Mouse (Mus musculus) monocyte, adult 5-6 weeks (primary cell): ENCODE results near the gene Zbtb46. TPM values are rescaled to one million over a fixed set of nuclear protein-coding genes. Genes with fewer than 3 reads are reported as not detected.

ENCODE experiments used
- ATAC-seq: fragments of 153-309, 156-312 bp; replicated peaks from 2 replicates; pipeline ENCODE4 v1.8.0; 2017; ENCODE audit warnings: mild to moderate bottlenecking; ENCODE audit not compliant: low TSS enrichment, insufficient number of reproducible peaks, severe bottlenecking, poor library complexity, low FRiP score
- total RNA-seq: library from RNA; stranded (forward); fragments of 200-1000, 200-491, 200-594 nt; gene quantifications from 3 replicates; pipeline ENCODE4 v1.2.3, GENCODE M21; 2017

Zbtb46 gene
- total RNA-seq, 1 experiment from 2014 or later, result 4.3 TPM

DNA sequence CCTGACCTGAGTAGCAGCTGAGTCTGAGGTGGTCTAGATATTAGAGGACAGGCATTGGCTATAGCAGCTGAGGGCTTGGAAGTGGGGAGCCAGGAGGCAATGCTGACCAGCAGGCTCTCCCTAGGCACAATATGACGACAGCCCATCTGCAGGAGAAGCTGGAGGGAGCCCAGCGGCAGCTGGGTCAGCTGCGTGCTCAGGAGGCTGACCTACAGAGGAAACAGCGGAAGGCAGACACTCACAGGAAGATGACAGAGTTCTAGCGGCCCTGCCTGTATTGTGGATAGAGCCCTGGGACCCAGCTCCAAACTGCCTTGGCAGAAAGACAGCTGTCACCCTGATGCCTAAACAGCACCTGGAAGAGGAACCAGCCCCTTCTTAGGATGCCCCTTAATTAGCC lies 79.0 kb downstream of the Zbtb46 start:
- no peak for ATAC-seq

DNA sequence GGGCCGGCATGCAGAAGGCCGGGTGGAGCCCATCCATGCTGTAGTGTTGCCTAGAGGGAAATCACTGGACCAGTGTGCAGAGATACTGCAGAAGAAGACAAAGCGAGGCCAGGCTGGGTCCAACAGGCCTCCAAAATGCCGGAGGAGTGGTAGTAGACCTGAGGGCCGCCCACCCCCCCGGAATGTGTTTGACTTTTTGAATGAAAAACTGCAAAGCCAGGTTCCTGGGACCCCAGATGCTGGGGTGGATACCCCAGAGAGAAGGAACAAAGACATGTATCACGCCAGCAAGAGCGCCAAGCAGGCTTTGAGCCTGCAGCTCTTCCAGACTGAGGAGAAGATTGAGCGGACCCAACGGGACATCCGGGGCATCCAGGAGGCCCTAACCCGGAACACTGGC lies 79.4 kb downstream of the Zbtb46 start, which contains the start of gene Lime1:
TSS of gene Lime1 (plus strand) at position 301 of the 400 bp plus-strand sequence.
- ATAC-seq, result no peak

DNA sequence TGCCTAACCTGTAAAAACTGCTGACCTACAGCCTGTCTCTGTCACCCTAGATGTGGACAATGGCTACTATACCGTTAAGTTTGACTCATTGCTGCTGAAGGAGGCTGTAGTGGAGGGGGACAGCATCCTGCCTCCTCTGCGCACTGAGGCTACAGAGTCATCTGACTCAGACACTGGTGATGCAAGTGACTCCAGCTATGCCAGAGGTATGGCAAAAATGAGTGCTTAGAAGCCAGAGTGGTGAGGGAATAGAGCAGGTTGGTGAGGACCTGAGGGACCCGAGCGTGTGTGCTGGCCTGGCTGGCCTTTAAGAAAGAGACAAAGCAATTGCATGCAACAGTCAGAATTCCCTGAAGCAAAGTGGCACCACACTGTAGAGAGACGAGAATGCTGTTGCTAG lies 80.5 kb downstream of the Zbtb46 start:
- ATAC-seq, result no peak

GRCm38 (mm10) chr2:181377230-181377629 lies 82.0 kb downstream of the Zbtb46 start:
- no peak for ATAC-seq

DNA sequence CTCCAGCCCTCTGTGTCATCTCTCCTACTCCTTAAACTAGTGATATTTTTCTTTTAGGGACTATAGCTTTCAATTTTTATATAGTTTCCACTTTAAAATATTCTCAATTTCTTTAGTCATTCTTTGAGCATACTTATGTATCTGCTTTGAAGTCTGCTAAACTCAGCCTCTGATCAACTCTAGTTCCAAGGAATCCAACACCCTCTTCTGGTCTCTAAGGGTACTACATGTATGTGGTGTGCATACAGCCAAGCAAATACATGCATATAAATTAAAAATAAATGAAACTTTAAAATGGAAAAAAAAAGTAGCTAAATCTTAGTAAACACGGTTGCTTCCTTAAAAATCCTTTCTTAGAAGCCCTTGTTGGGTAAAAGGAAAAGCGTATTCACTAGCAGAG lies 83.4 kb downstream of the Zbtb46 start:
- ATAC-seq, result no peak

DNA sequence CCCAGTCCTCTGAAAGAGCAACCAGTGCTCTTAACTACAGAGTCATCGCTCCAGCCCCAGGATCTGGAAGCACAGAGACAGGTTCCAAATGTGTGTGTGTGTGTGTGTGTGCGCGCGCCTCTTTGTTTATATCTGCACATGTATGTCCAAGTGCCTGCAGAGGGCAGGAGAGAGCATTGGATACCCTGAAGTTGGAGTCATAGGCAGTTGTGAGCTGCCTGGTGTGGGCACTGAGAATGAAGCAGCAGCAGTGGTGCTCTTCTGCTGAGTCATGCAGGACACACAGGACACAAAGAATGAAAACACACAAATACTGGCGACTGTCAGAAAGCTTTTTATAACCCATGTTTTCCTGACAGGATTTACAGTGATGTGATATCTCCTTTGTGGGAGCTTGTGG lies 89.2 kb downstream of the Zbtb46 start:
- ATAC-seq, result no peak

- peak; percentile 33 for ATAC-seq
These were observed 93.6 kb downstream of the Zbtb46 start for GRCm38 (mm10) chr2:181365655-181366075.

DNA sequence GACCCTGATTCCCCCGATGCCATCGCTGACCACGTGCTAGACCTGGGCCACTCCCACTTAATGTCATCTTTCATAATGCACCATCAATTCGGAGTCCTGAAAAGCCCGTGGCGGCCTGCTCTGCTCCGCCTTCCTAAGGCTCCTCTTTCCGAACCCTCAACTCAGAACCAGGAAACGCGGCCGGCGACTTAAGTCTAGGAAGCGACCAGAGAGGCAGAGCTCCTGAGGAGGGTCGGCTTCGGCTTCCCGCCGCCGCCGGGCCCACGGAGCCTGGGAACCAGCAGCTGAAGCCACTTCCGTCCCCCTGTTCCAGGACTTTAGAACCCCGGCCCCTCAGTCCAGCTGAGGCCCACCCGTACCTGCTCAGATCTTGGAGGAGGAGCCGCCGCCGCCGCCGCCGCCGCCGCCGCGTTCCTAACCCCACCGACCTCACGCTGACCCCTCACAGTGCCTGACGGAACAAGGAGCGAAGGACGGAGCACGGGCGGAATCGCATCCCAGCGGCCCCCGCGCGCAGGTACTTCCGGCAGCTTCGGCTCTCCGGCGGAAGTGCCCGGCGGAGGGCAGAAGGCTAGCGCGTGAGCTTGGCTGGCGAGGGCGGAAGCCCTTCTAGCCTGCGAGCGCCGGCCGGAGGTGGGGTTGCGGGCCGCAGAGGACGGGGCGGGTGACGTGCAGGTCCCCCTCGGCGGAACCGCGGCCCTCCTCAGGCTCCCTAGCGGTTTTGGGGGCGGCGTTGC lies 94.2 kb downstream of the Zbtb46 start, which contains the start of the genes Zgpat and Arfrp1:
TSS of gene Zgpat (plus strand) at position 69 of the 737 bp plus-strand sequence.
TSS of gene Arfrp1 (minus strand) at position 545 of the 737 bp plus-strand sequence.
- peak; percentile 70 for ATAC-seq

DNA sequence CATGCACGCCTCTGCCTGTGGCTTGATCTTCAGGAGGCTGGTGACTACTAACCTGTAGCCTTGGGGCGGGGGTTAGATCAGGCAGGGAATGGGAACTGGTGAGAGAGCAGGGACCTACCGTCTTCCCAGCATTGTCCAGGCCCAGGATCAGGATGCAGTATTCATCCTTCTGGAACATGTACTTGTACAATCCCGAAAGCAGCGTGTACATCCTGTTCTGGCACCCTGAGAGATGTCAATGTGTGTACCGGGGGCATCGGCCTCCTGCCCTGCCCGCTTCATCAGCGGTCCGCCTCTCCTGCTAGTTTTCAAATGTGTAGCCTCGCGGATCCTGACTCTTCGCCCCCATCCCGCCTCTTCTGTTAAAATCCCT lies 94.8 kb downstream of the Zbtb46 start:
- ATAC-seq, result no peak

DNA sequence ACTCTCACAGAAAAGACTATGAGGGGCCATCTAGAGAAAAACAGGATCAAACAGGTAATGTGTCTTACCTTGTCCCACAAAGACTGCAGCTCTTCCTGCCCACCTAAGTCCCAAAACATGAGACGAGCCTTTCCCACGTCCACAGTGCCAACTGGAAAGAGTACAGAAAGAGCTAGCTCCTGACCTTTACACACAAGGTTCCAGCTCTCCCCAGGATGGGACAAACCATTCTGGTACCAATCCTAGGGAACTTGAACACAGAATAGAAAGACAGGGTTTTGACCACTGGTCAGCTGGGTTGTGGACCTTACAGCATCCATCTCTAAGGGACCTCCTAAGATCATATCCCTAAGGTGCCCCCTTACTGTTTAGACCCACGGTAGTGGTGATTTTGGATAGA lies 95.3 kb downstream of the Zbtb46 start:
- no peak for ATAC-seq

DNA sequence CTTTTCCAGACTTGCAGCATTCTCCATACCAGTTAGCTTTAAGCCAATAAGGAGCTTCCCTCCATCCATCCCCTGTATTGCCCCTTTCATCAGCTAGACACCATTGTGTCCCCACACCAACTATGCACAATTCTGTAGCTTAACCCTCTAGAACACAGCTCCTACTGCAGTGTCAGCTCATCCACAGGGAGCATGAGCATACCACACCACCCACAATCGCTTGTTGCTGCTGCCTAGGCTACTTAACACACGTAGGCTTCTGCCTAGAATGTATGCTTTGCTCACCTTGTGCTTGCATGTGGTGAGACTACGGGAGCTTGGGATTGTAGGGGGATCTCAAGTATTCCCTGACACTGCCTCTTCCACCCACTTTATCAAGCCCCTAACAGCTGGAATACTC lies 102.4 kb downstream of the Zbtb46 start:
- no peak for ATAC-seq

GRCm38 (mm10) chr2:181342766-181343165 lies 116.5 kb downstream of the Zbtb46 start:
- ATAC-seq, result no peak

- ATAC-seq, result no peak
These were observed 118.8 kb downstream of the Zbtb46 start for GRCm38 (mm10) chr2:181340426-181340825.

Other genes with a start within 250 kb of the Zbtb46 start
- gene Srms, start 246.2 kb downstream of the Zbtb46 start, total RNA-seq, result 0.95 to 1.3 TPM in 2 of 3 replicates, not detected in the other
- gene Fndc11, start 239.4 kb downstream of the Zbtb46 start, total RNA-seq, result 0.39 TPM in 1 of 3 replicates, not detected in the others
- gene Helz2, start 217.4 kb downstream of the Zbtb46 start, total RNA-seq, result 29.5 to 66.9 TPM (median 36.7 TPM) in 3 replicates
- gene Gmeb2, start 171.4 kb downstream of the Zbtb46 start, total RNA-seq, result 25.1 to 36.4 TPM (median 35.7 TPM) in 3 replicates
- gene Stmn3, start 144.9 kb downstream of the Zbtb46 start, total RNA-seq, result not detected in 3 replicates
- gene Rtel1, start 139.7 kb downstream of the Zbtb46 start, total RNA-seq, result 34.6 to 46.3 TPM (median 37.2 TPM) in 3 replicates
- gene Zgpat, start 94.5 kb downstream of the Zbtb46 start, total RNA-seq, result 65.6 to 98.9 TPM (median 66.9 TPM) in 3 replicates
- 51.2 to 71.0 TPM (median 67.9 TPM) in 3 replicates for gene Arfrp1, start 94.0 kb downstream of the Zbtb46 start, total RNA-seq
- 55.7 to 137 TPM (median 104 TPM) in 3 replicates for gene Lime1, start 79.3 kb downstream of the Zbtb46 start, total RNA-seq
- gene Abhd16b, start 33.8 kb upstream of the Zbtb46 start, total RNA-seq, result not detected in 3 replicates
- 87.5 to 134 TPM (median 104 TPM) in 3 replicates for gene Tpd52l2, start 37.7 kb upstream of the Zbtb46 start, total RNA-seq
- gene Dnajc5, start 61.1 kb upstream of the Zbtb46 start, total RNA-seq, result 47.3 to 71.5 TPM (median 52.6 TPM) in 3 replicates
- gene Uckl1, start 125.5 kb upstream of the Zbtb46 start, total RNA-seq, result 106 to 183 TPM (median 161 TPM) in 3 replicates
- gene Prpf6, start 132.4 kb upstream of the Zbtb46 start, total RNA-seq, result 65.7 to 104 TPM (median 96.6 TPM) in 3 replicates
- 6.6 to 20.6 TPM (median 10.2 TPM) in 3 replicates for gene Zfp512b, start 133.4 kb upstream of the Zbtb46 start, total RNA-seq
- 1.5 to 5.5 TPM (median 4.5 TPM) in 3 replicates for gene Samd10, start 139.8 kb upstream of the Zbtb46 start, total RNA-seq
- not detected in 3 replicates for gene Gm29797, start 197.6 kb upstream of the Zbtb46 start, total RNA-seq
- gene Sox18, start 212.2 kb upstream of the Zbtb46 start, total RNA-seq, result not detected in 3 replicates
- gene Tcea2, start 220.9 kb upstream of the Zbtb46 start, total RNA-seq, result 3.8 to 20.0 TPM (median 10.0 TPM) in 3 replicates
- gene Rgs19, start 234.6 kb upstream of the Zbtb46 start, total RNA-seq, result 102 to 134 TPM (median 128 TPM) in 3 replicates
- gene Lkaaear1, start 239.0 kb upstream of the Zbtb46 start, total RNA-seq, result not detected in 3 replicates